Mouse (Mus musculus) T-helper 17 cell (primary cell): ENCODE results near the gene Srd5a3.
"Not testable (repeated sequence)": the region's sequence is repeated elsewhere in the genome, so short reads cannot be mapped to it uniquely, and the experiment has no call there.

Source experiments
- in situ Hi-C, 2 experiments: fragments of 300-600 bp; cut with MboI, MseI; formaldehyde crosslinking; loops; 1 replicate in 1 of 2; 2 replicates in 1 of 2; pipeline ENCODE4 v1.15.1; 2025; ENCODE audit warnings: high pct_unique_total_duplicates in 2 of 2

Gene Srd5a3

DNA sequence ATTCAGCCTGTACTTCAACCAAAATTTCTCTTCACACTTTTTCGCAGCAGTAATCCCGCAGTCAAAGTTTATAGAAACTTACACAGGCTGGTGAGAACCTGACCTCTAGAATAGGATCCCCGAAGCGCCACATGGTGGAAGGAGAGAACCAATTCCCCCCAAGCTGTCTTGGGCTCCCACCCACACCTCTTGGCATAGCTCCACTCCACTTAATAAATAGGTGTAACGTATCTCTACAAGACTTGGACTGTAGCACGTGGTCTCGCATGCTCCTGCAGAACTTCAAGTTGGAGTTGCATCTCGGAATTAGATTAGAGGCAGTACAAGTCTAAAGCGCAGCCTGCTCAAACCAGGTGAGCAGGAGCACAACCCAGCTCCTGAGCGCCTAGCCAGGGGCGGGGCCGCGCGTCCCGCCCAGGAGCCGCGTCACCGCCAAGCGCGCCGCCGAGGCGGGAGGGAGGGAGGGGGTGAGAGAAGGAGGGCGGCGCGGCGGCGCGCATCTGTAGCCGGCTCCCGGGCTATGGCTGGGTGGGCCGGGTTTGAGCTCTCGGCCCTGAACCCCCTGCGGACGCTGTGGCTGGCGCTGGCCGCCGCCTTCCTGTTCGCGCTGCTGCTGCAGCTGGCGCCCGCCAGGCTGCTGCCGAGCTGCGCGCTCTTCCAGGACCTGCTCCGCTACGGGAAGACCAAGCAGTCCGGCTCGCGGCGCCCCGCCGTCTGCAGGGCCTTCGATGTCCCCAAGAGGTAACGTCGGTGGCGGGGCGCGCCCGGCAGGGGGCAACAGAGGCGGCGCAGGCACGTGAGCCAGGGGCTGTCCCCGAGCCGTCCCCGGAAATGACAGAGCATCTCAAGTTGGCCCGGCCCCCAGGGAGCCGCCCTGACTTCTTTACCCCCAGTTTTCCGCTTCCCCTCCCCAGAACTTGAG is at the start of gene Srd5a3:
Gene Srd5a3, plus strand, starts transcription at position 464 of the 922 bp plus-strand sequence.
- in situ Hi-C loops, result loop anchor here in 1 of 2 experiments (5.0 kb wide), 1 partner anchor 47 kb away; no protein-coding TSS in a partner anchor

DNA sequence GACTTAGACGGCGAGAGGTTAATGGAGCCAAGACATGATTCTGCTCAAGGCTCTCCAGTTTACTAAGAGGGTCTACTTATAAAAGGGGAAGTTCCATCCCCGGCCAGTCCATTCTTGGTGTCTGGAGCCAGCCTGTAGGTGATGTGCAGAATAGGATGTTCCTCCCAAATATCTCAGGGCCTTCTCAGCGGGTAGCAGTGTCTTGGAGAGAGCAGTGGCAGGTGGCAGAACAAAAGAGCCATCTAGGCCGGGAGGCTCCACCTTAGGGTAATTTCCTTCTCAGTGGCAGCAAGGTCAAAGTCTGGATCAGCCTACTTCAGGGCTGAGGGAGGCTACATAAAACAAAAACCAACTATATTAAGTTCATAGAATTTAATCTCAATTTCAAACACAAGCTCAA is 36.3 kb upstream of the Srd5a3 start:
- in situ Hi-C loops, result not testable (repeated sequence)

DNA sequence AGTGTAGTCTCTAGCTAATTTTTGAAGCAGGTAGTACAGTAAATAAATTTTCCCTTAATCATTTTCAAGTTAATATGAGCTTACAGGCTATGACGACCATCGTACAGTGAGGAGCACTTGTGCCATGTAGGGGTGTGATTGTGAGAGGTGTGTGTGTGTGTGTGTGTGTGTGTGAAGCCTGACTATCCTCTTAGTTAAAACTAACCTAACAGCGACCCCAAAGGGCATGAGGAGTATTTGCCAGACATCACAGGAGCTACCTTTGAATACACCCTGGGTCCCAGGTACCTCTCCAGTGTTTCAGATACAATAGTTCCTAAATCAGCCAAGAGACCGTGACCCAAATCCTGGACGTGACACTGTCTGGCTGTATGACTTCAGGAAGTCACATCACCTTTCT is 32.8 kb upstream of the Srd5a3 start:
- in situ Hi-C loops, result no loop called here

DNA sequence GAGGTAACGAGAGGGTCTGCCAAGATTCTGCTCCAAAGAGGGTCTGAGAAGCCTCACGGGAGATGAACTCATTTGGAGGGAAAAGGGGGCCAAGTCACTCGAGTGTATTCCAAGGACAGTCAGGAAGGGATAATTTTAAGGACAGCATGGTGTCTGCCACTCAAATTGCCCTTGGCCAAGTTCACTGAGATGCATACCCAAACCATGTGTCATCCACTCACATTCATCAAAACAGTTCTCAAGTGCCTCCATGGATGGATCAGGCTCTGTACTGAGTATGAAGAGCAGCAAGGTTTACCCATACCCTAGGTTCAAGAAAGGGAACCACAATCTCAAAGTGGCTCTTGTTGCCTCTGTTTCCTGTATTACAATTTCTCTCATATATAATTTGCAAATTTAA is 31.6 kb upstream of the Srd5a3 start:
- in situ Hi-C loops, result no loop called here

DNA sequence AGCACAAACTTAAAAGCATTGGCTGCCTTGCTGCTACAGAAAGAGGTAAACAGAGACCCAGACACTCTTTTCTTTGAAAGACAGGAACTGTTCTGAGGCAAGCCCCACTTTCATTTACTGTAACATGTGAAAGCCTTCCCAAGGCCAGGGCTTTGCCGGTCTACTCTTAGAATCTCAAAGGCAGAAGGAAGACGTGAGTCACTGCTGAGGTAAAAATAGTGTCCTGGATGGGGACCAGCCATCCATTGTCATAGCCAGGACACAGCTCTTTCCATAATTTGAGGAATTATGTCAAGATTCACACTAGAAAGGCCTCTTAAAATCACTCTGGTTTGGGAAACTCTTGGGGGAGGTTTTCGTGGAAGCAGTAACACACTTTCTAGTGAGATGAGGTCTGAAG is 28.9 kb upstream of the Srd5a3 start:
- in situ Hi-C loops, result loop anchor here (5.0 kb wide), 5 partner anchors 34 to 434 kb away; no protein-coding TSS in a partner anchor

DNA sequence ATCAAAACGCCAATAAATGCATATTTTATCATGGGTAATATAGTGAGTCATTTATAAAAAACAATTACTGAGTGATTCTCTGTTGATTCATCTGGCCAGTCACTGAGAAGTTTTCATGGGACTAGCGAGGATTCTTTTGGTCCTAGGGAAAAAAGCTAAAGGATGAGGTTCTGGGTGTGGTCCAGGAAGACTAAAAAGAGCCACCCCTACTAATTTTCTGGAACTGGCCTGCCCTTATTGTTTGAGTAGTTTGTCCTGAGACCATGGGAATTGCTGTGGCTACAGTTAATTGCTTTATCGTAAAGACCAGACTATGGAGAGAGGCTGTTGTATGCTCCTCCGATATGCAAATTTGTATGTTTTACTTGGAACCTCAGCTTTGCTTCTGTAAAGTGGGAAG is 28.1 kb upstream of the Srd5a3 start:
- in situ Hi-C loops, result loop anchor here (5.0 kb wide), 5 partner anchors 35 to 435 kb away; no protein-coding TSS in a partner anchor

DNA sequence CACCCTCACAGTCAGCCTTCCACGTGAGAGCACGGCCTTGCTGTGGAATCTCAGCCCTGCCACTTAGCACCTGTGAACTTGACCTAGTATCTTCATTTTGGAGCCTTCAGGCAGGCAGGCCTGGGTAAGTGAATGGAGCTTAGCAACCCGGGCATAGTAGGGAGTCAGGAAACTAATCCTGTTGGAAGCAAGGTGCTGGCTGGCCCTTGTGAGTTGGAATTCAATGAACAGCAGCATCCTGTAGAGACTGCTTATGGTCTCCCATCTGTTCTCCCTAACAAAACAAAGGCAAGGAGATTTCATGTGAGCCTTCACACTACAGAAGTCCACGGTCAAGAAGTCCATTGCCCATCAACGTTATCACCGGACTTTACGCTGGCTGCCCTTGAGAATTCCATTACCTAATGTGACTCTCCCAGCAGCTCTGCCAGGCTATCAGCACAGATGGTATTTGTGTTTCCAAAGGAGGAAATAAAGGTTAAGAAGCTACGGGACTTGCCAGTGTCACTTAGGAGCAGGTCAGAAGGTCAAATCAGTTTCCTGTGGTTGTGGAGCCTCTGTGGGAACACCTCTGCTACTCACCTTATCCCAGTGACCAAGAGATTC is 24.5 kb upstream of the Srd5a3 start:
- in situ Hi-C loops, result no loop called here

DNA sequence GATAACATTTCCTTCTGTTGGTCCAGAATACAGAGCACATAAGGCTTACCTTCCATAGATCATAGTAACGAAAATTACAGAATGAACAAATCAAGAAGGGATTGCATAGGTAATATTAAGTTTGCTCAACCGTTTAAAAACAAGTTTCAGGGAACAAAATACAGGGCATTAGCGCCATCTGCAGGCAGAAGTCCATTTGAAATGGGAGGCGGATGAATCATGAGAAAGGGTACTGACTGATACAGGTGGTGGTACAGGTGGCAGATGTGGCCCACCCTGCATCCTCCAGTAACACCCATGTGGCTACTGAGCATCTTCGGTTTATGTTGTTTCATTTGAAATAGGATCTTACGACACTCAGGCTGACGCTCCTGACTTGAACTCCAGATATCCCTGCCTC is 21.6 kb upstream of the Srd5a3 start:
- in situ Hi-C loops, result no loop called here

DNA sequence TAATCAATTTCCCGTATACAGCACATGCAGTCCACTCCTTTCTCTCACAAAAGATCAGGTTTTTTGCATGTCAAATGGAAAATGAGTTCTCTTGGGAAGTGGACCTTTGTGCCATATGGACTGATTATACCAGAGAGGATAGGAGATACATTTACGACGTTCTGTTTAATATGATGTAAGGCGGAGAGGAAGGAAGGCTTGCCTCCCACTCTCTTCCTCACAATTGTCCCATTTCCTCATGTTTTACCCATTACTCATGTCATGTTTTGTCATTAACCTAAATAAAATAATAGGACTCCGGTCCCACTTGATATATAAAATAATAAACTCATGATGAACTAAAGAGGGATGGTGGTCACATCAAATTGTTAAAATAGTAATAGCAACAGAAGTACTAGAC is 19.4 kb upstream of the Srd5a3 start:
- in situ Hi-C loops, result no loop called here

DNA sequence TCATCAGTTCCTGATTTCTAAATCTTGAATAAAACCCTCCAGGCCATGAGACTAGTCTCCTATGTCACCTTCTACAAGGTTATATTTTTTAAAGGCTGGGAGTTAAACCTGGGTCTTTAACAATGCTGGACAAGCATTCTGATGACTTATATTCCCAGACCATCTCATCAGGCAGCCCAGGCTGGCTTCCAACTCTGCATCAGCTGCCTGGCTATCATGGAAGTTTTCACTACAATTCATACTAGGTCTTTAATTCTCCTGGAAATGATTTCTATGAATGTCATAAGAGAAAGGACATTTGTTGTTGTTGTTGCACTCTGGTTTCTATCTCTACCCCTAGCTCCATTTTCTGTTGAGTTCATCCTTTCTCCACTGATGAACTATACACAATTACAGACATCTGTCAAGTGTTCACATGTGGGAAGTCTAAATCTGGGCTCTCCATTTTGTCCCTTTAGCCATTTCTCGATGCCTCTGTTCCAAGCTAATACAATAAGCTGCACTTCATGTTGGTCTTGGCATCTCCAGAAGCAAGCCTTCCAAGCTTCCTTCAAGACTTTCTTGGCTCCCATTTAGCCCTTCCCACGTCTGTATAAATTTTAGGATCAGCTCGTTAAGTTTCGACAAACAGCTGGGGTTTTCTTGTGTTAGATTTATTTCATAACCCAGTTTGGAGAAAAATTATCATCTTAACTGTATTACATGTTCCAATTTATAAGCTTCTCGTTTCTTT is 12.3 kb upstream of the Srd5a3 start:
- in situ Hi-C loops, result no loop called here

DNA sequence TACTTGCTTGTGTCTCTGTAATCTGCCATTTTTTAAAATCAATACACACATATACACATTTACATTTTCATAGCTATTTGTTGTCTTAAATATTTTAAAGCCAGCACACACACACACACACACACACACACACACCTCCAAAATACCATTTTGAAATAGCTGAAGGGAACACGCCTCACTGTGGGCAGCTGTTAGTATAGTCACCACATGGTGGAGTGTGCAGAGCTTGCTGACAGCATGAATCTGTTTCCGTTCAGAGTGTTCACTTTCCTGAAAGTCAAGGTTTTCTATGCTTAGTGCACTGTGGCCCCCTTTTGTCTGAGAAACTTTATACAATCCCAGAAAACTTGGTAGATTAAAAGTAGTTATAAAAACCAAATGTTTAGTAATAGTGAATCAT is 9.8 kb upstream of the Srd5a3 start:
- in situ Hi-C loops, result no loop called here

DNA sequence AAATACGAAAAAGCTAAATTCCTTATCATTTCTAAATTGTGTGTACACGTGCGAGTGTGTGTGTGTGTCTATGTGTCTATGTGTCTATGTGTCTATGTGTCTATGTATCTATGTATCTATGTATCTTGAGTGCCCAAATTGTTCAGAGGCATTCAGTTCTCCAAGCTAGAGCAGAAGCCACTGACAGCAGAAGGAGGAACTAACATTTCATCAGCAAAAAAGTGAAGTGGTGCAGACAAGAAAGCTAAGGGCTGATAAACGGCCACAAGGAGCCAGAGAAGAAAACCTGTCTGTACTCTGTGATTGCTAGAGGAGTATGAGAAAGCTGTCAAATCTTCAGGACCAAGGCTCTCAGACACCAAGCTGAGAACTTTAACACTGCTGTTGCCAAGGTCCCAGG is 8.1 kb upstream of the Srd5a3 start:
- in situ Hi-C loops, result no loop called here

DNA sequence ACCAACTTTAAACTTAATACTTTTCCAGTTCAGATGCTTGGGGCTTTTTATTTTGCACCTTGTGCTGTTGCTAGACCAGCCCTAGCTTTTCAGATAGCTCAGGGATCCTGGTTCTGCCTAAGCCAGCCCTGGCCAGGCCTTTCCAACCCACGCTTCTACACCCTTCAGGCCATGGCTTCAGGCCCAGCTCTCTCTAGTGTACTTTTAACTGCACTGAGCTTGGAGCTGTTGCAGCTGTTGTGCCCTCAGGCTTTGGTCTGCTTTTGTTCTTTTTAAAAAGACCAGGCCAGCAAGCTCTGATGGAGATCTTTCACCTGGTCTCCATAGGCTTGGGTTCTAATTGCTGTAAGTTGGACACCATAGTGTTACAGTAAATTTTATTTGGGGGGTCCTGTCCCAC is 4.4 kb upstream of the Srd5a3 start:
- in situ Hi-C loops, result loop anchor here in 1 of 2 experiments (5.0 kb wide), 1 partner anchor 52 kb away; no protein-coding TSS in a partner anchor

DNA sequence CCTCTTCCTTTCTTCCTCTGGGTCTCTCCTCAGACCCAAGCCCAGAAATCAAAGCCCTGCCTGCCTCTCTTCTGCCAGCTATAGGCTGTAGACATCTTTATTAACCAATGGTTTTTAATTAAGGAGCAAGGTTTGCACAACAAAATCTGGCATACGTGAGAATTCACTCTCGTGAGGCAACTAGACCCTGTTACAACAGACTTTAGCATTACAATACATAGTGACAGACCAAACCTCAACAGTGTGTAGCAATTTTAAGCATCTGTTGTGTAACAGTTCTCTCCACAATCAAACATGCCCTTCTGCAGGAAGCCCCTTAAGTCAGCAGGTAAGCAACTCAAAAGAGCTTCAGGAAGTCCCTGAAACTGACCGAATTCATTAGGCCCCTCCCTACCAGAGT is 3.8 kb upstream of the Srd5a3 start:
- in situ Hi-C loops, result loop anchor here in 1 of 2 experiments (5.0 kb wide), 1 partner anchor 51 kb away; no protein-coding TSS in a partner anchor

DNA sequence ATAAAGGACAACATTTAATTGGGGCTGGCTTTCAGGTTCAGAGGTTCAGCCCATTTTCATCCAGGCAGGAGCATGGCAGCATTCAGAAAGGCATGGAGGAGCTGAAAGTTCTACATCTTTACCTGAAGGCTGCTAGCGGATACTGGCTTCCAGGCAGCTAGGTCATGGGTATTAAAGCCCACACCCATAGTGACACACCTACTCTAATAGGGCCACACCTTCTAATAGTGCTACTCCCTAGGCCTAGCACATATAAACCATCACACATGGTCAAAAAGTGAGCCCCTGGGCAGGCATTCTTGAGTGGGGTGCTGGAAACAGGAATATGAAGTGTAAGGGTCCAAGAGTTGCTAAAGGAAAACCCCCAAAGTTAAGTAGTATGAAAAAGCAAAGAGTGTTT is 2.5 kb upstream of the Srd5a3 start:
- in situ Hi-C loops, result loop anchor here in 1 of 2 experiments (5.0 kb wide), 1 partner anchor 50 kb away; no protein-coding TSS in a partner anchor

DNA sequence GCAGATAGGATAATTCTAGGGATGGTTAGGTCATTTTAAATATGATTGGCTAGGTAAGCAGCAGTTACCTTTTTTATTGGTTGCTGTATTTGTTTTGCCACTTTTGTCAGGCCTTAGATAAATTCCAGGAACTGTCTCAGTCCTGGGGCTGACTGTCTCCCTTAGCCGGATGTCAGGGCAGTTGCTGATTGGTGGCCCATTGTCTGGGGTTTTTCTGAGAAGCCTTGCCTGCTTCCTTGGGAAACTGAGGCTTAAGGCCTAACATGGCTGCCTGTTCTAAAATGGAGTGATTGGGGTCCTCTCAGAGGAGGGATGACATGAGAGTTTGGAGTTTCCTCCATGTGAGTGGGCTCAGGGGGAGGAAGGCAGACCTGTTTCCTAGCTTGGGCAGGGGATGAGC is 2.0 kb upstream of the Srd5a3 start:
- in situ Hi-C loops, result loop anchor here in 1 of 2 experiments (5.0 kb wide), 1 partner anchor 49 kb away; no protein-coding TSS in a partner anchor

DNA sequence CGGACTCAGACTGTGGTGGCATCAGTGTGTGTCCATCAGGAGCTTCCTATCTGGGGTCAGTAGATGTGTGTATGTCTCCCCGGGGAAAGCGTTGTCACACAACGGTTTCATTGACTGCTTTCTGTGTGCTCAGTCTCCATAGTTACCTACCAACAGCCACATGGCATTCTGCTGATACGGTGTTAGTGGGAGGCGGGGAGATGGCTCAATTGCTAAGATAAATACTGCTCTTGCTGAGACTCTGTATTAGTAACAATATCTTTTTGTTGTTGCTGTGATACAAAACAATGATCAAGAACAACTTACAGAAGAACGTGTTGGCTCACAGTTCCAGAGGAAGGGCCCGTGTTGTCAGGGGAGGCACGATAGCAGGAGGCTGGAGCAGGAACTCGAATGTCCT is 1.6 kb upstream of the Srd5a3 start:
- in situ Hi-C loops, result loop anchor here in 1 of 2 experiments (5.0 kb wide), 1 partner anchor 49 kb away; no protein-coding TSS in a partner anchor

DNA sequence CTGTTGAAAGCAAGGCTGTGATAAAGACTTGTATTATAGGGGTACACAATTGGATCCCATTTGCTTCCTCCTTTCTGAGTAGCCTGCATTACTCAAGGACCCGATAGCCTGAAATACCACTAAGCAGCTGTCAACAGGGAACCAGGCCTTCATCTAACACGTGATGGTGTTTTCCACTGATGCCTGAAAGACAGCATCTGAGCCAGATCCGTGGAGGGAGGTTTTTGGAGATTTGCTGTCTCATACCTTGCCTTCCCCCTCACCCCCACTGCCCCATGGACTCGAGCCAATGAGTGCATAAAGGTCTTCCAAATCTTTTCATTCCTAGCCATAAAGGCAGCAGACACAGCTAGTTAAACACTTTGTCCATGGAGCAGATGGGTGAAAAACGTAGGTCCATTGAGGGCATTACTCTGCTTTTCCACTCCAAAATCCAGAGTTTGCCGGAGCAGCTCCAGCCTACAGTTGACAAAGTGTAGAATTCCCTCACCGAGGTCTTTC is 850 bp upstream of the Srd5a3 start:
- in situ Hi-C loops, result loop anchor here in 1 of 2 experiments (5.0 kb wide), 1 partner anchor 48 kb away; no protein-coding TSS in a partner anchor

DNA sequence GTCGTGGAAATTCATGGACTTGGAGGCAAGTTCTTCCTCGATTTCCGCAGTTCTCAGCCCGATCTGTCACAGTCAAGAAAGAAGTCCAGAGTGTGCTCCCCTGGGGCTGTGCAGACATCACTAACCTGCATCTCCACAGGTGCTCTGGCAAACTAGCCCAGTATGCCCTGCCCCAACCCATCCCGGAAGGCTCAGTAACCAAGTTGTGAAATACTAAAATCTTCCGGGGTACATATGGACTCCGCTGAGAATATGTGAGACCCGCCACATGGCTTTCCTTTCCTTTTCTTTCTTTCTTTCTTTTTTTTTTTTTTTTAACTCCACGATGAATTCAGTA is 627 bp downstream of the Srd5a3 start:
- in situ Hi-C loops, result no loop called here

DNA sequence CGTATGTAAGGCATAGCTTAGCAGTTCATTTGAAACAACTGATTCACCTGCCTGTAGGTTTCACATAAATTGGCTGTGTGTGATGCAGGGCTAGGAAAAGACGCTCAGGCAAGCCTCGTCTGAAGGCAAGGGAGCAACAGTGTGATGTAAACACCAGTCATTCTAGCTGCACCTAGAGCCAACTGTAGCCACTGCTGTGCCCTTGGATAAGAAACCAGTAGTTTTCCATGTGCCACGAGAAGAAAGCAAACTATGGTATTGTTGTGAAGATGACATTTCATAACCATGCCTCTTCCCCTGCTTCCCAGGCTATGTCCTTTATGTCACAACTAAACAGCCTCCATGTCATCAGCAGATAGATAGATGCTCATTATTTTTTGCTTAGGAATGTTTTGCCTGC is 3.3 kb downstream of the Srd5a3 start:
- in situ Hi-C loops, result no loop called here

DNA sequence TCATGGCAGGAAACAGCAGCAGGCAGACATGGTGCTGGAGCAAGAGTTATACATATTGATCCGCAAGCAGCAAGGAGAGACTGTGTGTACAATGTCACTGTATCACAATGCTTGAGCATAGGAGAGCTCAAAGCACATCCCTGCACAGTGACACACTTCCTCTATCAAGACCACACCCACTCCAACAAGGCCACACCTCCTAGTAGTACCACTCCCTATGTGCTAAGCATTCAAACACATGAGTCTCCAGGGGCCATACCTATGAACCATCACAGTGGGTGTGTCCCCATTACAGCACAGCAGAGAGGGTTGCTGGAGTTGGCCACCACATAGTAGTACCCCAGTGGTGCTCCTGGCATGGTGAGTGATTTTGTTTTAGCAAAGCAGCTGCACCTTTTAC is 6.3 kb downstream of the Srd5a3 start:
- in situ Hi-C loops, result no loop called here

DNA sequence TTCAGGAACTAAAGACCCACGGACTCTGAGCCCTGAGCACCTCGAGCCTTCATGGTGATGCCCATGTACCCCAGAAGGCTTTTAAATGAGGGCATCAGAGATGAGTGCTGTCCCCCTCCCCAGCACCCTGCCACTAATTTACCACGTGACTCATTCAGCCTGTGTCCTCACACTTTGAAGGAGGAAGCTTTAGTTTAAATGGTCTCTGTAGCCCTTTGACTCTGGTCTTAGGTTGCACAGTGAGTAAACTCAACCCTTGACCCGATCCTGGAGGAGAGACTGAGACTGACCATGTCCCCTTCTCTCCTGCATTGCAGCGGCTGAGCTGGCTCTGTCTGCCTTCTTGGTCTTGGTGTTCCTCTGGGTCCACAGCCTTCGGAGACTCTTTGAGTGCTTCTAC is 9.4 kb downstream of the Srd5a3 start:
- in situ Hi-C loops, result no loop called here
